Mouse (Mus musculus) fibroblast of lung, adult 2 months (primary cell): ENCODE results near the gene Gm3043.
"Not testable (repeated sequence)": the region's sequence is repeated elsewhere in the genome, so short reads cannot be mapped to it uniquely, and the experiment has no call there.

ENCODE experiments used
- DNase-seq: peaks from one replicate; pipeline ENCODE4 v3.0.0-alpha.2; 2011; ENCODE audit warnings: low read depth

Gene Gm3043

DNA sequence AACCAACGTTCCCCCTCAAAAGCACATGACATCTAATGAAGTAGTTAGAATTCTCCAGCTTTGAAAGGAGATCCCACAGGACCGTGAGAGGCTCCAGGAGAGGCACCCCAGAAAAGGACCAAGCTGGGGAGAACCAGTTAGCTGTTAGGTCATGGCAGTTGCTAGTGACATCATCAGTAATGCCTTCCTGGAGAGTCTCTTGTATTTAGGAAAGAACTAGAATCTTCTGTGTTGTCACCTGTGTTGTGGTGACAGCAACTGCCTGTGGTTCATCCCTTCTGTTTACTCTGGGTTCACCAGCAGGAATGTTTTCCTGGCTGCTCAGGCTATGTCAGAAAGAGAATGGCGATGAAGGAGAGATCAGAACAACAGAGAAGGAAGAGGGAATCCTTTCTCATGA, at the start of gene Gm3043:
Gene Gm3043 (plus strand): TSS at position 301 of the 400 bp plus-strand sequence.
- DNase-seq: not testable (repeated sequence)

DNA sequence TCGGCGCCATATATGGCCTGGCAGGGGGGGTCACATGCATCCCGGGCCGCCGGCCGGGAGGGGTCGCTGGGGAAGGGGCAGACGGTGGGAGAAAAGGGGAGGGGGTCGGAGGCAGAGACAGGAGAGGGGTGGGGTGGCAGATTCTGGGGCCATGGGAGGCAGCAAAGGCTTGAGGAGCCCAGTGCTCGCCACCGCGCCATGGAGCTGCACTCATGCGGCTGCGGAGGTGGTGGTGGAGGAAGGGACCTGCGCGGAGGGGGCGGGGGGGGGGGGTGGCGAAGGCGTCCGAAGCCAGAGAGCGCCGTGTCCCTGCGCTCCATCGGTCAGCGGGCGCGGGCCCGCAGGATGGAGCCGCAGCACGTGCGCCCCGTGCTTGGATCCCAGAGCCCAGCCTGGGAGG, 36.9 kb upstream of the Gm3043 start, which contains the start of gene Gm3020:
Gene Gm3020 (plus strand): TSS at position 301 of the 400 bp plus-strand sequence.
- not testable (repeated sequence) for DNase-seq
